ENCODE assay signal across 21 mouse cellular contexts in the genomic region with DNA sequence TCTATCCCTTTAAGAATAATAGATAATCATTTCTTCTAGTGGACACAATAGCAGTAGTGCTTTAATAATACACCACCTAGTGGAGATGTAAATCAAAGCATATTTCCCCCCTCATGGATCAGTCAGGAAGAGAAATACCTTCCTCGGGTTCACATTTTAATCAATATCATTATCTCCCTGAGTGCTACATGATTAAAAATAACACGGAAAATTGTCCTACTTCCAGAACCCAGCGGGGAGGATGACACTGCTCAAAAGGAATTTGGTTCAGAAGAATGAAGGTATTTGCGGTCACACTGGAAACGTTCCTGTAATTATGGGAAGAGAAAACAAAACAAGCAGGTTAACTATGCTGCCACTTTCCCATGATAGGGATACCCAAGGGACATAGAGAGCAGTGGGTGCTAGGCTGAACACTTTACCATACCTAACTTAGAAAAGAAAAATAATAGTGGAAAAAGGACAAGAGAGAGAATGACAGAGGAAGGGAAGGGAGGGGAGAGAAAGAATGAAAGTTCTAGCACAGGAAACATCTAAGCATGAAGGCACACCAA.
DNase-seq lines count a peak whose midpoint lies in the region; ATAC-seq and TF ChIP-seq lines count a peak whose summit lies in the region.
"Had no signal": no experiment of that assay in that cellular context is flagged by ENCODE, and none has a peak within 500 bp of the region (broad histone marks: within the 10 kb centered on the region; RNA-seq: fewer than 3 reads in every experiment).

No protein-coding gene starts in this region.

- peak; percentile 28 for DNase-seq in hindbrain, postnatal 0 days (ENCODE audit: low spot score)
- DNase-seq in hindbrain, embryonic 11.5 days (ENCODE audit: low spot score), result no peak
- DNase-seq in Muller cell, postnatal 12 days (ENCODE audit: inconsistent ontology term), result peak; percentile 95
- peak; percentile 74 to 90 for DNase-seq in cerebellum, adult 2 months
- DNase-seq in cerebellum, postnatal 25 days, result peak; percentile 71 to 85
- DNase-seq in heart, postnatal 36 days, result no peak
- DNase-seq in thymus, adult 18-20 months, result no peak
- no peak for DNase-seq in limb, embryonic 10.5 days (ENCODE audit: low spot score)
- DNase-seq: adrenal gland, postnatal 25 days; gastrocnemius, adult 2 months; kidney, adult 9 months; kidney, postnatal 14 days had no signal

- intact Hi-C loops in heart, postnatal 36 days (cut with DNase I), result no loop called here

- no peaks in the 10 kb centered on the region for H3K4me1 ChIP-seq in hindbrain, postnatal 0 days (ENCODE audit: insufficient read depth, low read length)
- H3K4me1 ChIP-seq in hindbrain, embryonic 11.5 days (replicated peaks; ENCODE audit: control insufficient read depth, insufficient read depth, low read length), result no peaks in the 10 kb centered on the region
- peaks cover 4% of the 10 kb centered on the region; the same call in 1 of the 2 replicates for H3K4me1 ChIP-seq in cerebellum, adult 2 months (ENCODE audit: control insufficient read depth, insufficient read depth, low read length)
- no peaks in the 10 kb centered on the region for H3K4me1 ChIP-seq in limb, embryonic 10.5 days
- H3K4me1 ChIP-seq: embryonic facial prominence, embryonic 15.5 days; limb, embryonic 15.5 days; liver, embryonic 15.5 days; lung, embryonic 15.5 days; midbrain, embryonic 10.5 days had no signal

- no peak for ATAC-seq in hindbrain, postnatal 0 days
- no peak for ATAC-seq in hindbrain, embryonic 11.5 days (ENCODE audit: low FRiP score)
- ATAC-seq: forebrain, embryonic 14.5 days; hindbrain, embryonic 16.5 days; intestine, embryonic 16.5 days had no signal

- no peak for TF ChIP-seq CTCF in hindbrain, postnatal 0 days (IDR thresholded peaks at IDR 0.05; ENCODE audit: low read depth)
- TF ChIP-seq CTCF in cerebellum, adult 2 months (IDR thresholded peaks at IDR 0.05; ENCODE audit: borderline replicate concordance, insufficient read depth, low read depth, low read length), result no peak

- no peak overlapping the region for H3K27ac ChIP-seq in hindbrain, postnatal 0 days
- H3K27ac ChIP-seq in hindbrain, embryonic 11.5 days (ENCODE audit: low read depth, low read length), result no peak overlapping the region
- H3K27ac ChIP-seq in cerebellum, adult 2 months (ENCODE audit: insufficient read depth, low read length), result peak overlapping the region; percentile 22; the same call in 1 of the 2 replicates
- no peak overlapping the region for H3K27ac ChIP-seq in limb, embryonic 10.5 days
- H3K27ac ChIP-seq: embryonic facial prominence, embryonic 15.5 days; gastrocnemius, adult 2 months; limb, embryonic 15.5 days; liver, embryonic 15.5 days; lung, embryonic 15.5 days; midbrain, embryonic 10.5 days; stomach, postnatal 0 days had no signal

- no peaks in the 10 kb centered on the region for H3K27me3 ChIP-seq in hindbrain, postnatal 0 days (ENCODE audit: insufficient read depth, low read length)
- H3K27me3 ChIP-seq in hindbrain, embryonic 11.5 days (ENCODE audit: control insufficient read depth, insufficient read depth, low read length), result no peaks in the 10 kb centered on the region
- H3K27me3 ChIP-seq in cerebellum, adult 2 months (ENCODE audit: control insufficient read depth, insufficient read depth, low read length), result no peaks in the 10 kb centered on the region
- H3K27me3 ChIP-seq in limb, embryonic 10.5 days (ENCODE audit: low read depth, poor library complexity, severe bottlenecking), result no peaks in the 10 kb centered on the region
- H3K27me3 ChIP-seq: embryonic facial prominence, embryonic 15.5 days; limb, embryonic 15.5 days; liver, embryonic 15.5 days; lung, embryonic 15.5 days had no signal

- TF ChIP-seq POLR2A in cerebellum, adult 2 months (IDR thresholded peaks at IDR 0.05; ENCODE audit: borderline replicate concordance, insufficient read depth, low read length), result no peak

- H3K36me3 ChIP-seq in hindbrain, postnatal 0 days (ENCODE audit: insufficient read depth, low read length), result no peaks in the 10 kb centered on the region
- no peaks in the 10 kb centered on the region for H3K36me3 ChIP-seq in hindbrain, embryonic 11.5 days (ENCODE audit: control insufficient read depth, insufficient read depth, low read length)
- H3K36me3 ChIP-seq in limb, embryonic 10.5 days, result no peaks in the 10 kb centered on the region
- H3K36me3 ChIP-seq: embryonic facial prominence, embryonic 15.5 days; limb, embryonic 15.5 days; liver, embryonic 15.5 days; lung, embryonic 15.5 days; midbrain, embryonic 10.5 days had no signal

- H3K4me3 ChIP-seq in hindbrain, postnatal 0 days (ENCODE audit: low read length), result no peak overlapping the region
- no peak overlapping the region for H3K4me3 ChIP-seq in hindbrain, embryonic 11.5 days (ENCODE audit: low read depth, low read length)
- H3K4me3 ChIP-seq in cerebellum, adult 2 months (replicated peaks; ENCODE audit: insufficient read depth, low read depth, low read length), result no peak overlapping the region
- no peak overlapping the region for H3K4me3 ChIP-seq in limb, embryonic 10.5 days
- H3K4me3 ChIP-seq: embryonic facial prominence, embryonic 15.5 days; gastrocnemius, adult 2 months; limb, embryonic 15.5 days; liver, embryonic 15.5 days; lung, embryonic 15.5 days; midbrain, embryonic 10.5 days had no signal

- H3K9me3 ChIP-seq in hindbrain, postnatal 0 days (ENCODE audit: low read length), result no peaks in the 10 kb centered on the region
- H3K9me3 ChIP-seq in hindbrain, embryonic 11.5 days (ENCODE audit: control insufficient read depth, low read length), result no peaks in the 10 kb centered on the region
- H3K9me3 ChIP-seq in limb, embryonic 10.5 days (replicated peaks), result no peaks in the 10 kb centered on the region
- H3K9me3 ChIP-seq: embryonic facial prominence, embryonic 15.5 days; limb, embryonic 15.5 days; liver, embryonic 15.5 days; lung, embryonic 15.5 days; midbrain, embryonic 10.5 days had no signal

- H3K9ac ChIP-seq in hindbrain, postnatal 0 days (replicated peaks; ENCODE audit: low read length), result no peak overlapping the region
- H3K9ac ChIP-seq in hindbrain, embryonic 11.5 days (ENCODE audit: low read depth, low read length), result no peak overlapping the region
- H3K9ac ChIP-seq: embryonic facial prominence, embryonic 15.5 days; limb, embryonic 15.5 days; liver, embryonic 15.5 days; lung, embryonic 15.5 days had no signal

- 60% methylated on average over 5 of the region's 5 CpGs for WGBS in hindbrain, postnatal 0 days
- WGBS in hindbrain, embryonic 11.5 days, result 82% methylated on average over 5 of the region's 5 CpGs
- 6% methylated on average over 5 of the region's 5 CpGs for WGBS in cerebellum, adult 2 months
- WGBS in limb, embryonic 10.5 days, result 88% methylated on average over 5 of the region's 5 CpGs

- H3K4me2 ChIP-seq in hindbrain, postnatal 0 days (ENCODE audit: low read depth, low read length), result no peak overlapping the region
- H3K4me2 ChIP-seq in hindbrain, embryonic 11.5 days (replicated peaks; ENCODE audit: low read depth, low read length), result no peak overlapping the region
- H3K4me2 ChIP-seq: embryonic facial prominence, embryonic 15.5 days; limb, embryonic 15.5 days; liver, embryonic 15.5 days; lung, embryonic 15.5 days had no signal

Comparison
In these comparisons a context has a peak if more than half of its experiments do, and no peak if none do; other contexts are left out.
1. DNase-seq: peak in hindbrain, postnatal 0 days (single experiment), Muller cell, postnatal 12 days (single experiment), cerebellum, adult 2 months (2 of 2) and cerebellum, postnatal 25 days (2 of 2); none in hindbrain, embryonic 11.5 days (single experiment), heart, postnatal 36 days (0 of 2), thymus, adult 18-20 months (0 of 2) and limb, embryonic 10.5 days (single experiment).